ENCODE assay signal across 1 mouse cellular context in genomic region chr17:66073971-66074370, GRCm38 (mm10).
TF ChIP-seq lines count a peak whose summit lies in the region.

No protein-coding gene starts in this region.

TF ChIP-seq in CH12.LX, 34 proteins besides CTCF, POLR2A, EP300 and RAD21:
- TF ChIP-seq MYC (IDR thresholded peaks at IDR 0.05; ENCODE audit: low read depth, low read length) (0 out of 2 replicates have a peak, but pooled peaks have one; percentile 40), ZMIZ1 (IDR thresholded peaks at IDR 0.05; ENCODE audit: low read depth, low read length) (no peak), MXI1 (IDR thresholded peaks at IDR 0.05; ENCODE audit: low read depth, low read length) (peak; percentile 68), BHLHE40 (IDR thresholded peaks at IDR 0.05; ENCODE audit: low read depth, low read length) (peak; percentile 53), MAZ (IDR thresholded peaks at IDR 0.05; ENCODE audit: low read depth, low read length) (no peak), JUN (IDR thresholded peaks at IDR 0.05; ENCODE audit: insufficient read depth, low read depth, low read length) (peak; percentile 48; the same call in 1 of the 2 replicates), CHD1 (IDR thresholded peaks at IDR 0.05; ENCODE audit: low read depth, low read length) (0 out of 2 replicates have a peak, but pooled peaks have one; percentile 45), JUND (conservative IDR thresholded peaks at IDR 0.05; ENCODE audit: low read depth, low read length) (peak; percentile 75), RCOR1 (conservative IDR thresholded peaks at IDR 0.05; ENCODE audit: low read depth, low read length) (0 out of 2 replicates have a peak, but pooled peaks have one; percentile 15), UBTF (IDR thresholded peaks at IDR 0.05; ENCODE audit: low read depth, low read length) (no peak), SIN3A (IDR thresholded peaks at IDR 0.05; ENCODE audit: low read length) (peak; percentile 70), NRF1 (IDR thresholded peaks at IDR 0.05; ENCODE audit: low read depth, low read length) (no peak), IRF4 (IDR thresholded peaks at IDR 0.05; ENCODE audit: low read depth, low read length) (peak; percentile 64), GABPA (IDR thresholded peaks at IDR 0.05; ENCODE audit: insufficient replicate concordance, low read depth, low read length) (no peak), POLR2AphosphoS2 (IDR thresholded peaks at IDR 0.05; ENCODE audit: low read depth, low read length) (no peak)
